Mouse (Mus musculus) heart, embryonic 14.5 days (tissue): ENCODE measurements at regions not wholly inside any gene's neighbourhood (a gene's known extent, or its start where the extent isn't known, plus 50 kb on each side); places are given as distances from the start of the nearest gene placed in this dataset.
A peak's percentile ranks its signal among the peaks of the same experiment; 100 is the strongest.

Source experiments
- ATAC-seq: fragments of 200-750 bp; cut with Nextera tagmentation; 2 replicates; pipeline ENCODE4 v1.8.0; 2017; ENCODE audit warnings: low read depth, moderate TSS enrichment; ENCODE audit not compliant: insufficient number of reproducible peaks, insufficient read depth, low FRiP score
- H3K27ac ChIP-seq, 2 experiments: fragments of 200-500 bp in 1 of 2; fragments of 300-500 bp in 1 of 2; sonication (generic) in 1 of 2; replicated peaks in 1 of 2; 2 replicates each; pipeline ENCODE4 v1.5.1; 2012 to 2014; ENCODE audit warnings: low read depth in 2 of 2, low read length in 2 of 2, control low read depth in 1 of 2, mild to moderate bottlenecking in 1 of 2, mixed read lengths in 1 of 2; ENCODE audit not compliant: control insufficient read depth in 1 of 2, insufficient read depth in 1 of 2
- H3K27me3 ChIP-seq: fragments of 300-500 bp; sonication (generic); 2 replicates; pipeline ENCODE4 v1.6.1; 2014; ENCODE audit warnings: mild to moderate bottlenecking, low read length, control low read depth; ENCODE audit not compliant: control insufficient read depth, insufficient read depth
- H3K36me3 ChIP-seq: fragments of 300-500 bp; sonication (generic); 2 replicates; pipeline ENCODE4 v1.6.1; 2014; ENCODE audit warnings: mild to moderate bottlenecking, control low read depth, low read length, mixed read lengths; ENCODE audit not compliant: control insufficient read depth, insufficient read depth
- H3K4me1 ChIP-seq, 2 experiments: fragments of 200-500 bp in 1 of 2; fragments of 300-500 bp in 1 of 2; sonication (generic) in 1 of 2; 2 replicates each; pipeline ENCODE4 v1.6.1; 2012 to 2014; ENCODE audit warnings: low read length in 2 of 2, control low read depth in 1 of 2, mixed read lengths in 1 of 2; ENCODE audit not compliant: control insufficient read depth in 2 of 2, insufficient read depth in 2 of 2
- H3K4me2 ChIP-seq: fragments of 300-500 bp; sonication (generic); 2 replicates; pipeline ENCODE4 v1.6.1; 2014; ENCODE audit warnings: mild to moderate bottlenecking, low read length
- H3K4me3 ChIP-seq, 2 experiments: fragments of 200-500 bp in 1 of 2; fragments of 300-500 bp in 1 of 2; sonication (generic) in 1 of 2; 2 replicates each; pipeline ENCODE4 v1.5.1; 2012 to 2014; ENCODE audit warnings: low read length in 2 of 2, mild to moderate bottlenecking in 2 of 2, control low read depth in 1 of 2, low read depth in 1 of 2, moderate library complexity in 1 of 2; ENCODE audit not compliant: control insufficient read depth in 1 of 2, insufficient read depth in 1 of 2
- H3K9ac ChIP-seq: fragments of 300-500 bp; sonication (generic); 2 replicates; pipeline ENCODE4 v1.6.1; 2014; ENCODE audit warnings: mild to moderate bottlenecking, low read length
- H3K9me3 ChIP-seq: fragments of 300-500 bp; sonication (generic); 2 replicates; pipeline ENCODE4 v1.6.1; 2016; ENCODE audit warnings: low read length, control low read depth; ENCODE audit not compliant: control insufficient read depth
- WGBS: fragments of 180-500 bp; shearing (Covaris S2); extraction: QIAGEN DNeasy Blood & Tissue Kit; methylation state at CpG from one replicate; pipeline ENCODE4 v1.1.7; 2014; 5-methylcytosine and 5-hydroxymethylcytosine counted together

DNA sequence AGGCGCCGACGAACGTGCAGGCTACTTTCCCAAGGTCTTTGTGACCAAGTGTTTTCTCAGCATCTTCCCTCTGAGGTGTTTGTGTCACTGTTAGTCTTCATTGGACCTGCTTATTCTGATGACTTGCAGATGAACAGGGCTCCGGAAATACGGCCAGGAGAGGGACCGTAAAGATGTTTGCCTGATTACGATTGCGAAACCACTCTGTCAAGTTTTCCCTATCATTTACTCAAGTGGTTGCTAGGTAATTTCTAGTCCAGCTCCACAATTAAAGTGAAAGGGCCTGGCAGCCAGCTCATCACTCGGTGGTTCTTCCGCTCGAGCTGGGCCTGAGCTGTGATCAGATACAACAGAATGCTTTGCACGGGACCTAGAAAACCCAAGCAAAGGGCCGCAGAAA is 185.5 kb downstream of the Csl start:
- no peak overlapping the region for H3K27ac ChIP-seq
- H3K4me1 ChIP-seq = peaks cover 4% of the 10 kb centered on the region in 2 experiments; a peak in 2 of 4 replicates
- no peaks in the 10 kb centered on the region for H3K36me3 ChIP-seq
- H3K4me2 ChIP-seq = no peak overlapping the region
- ATAC-seq = no peak
- no peaks in the 10 kb centered on the region for H3K27me3 ChIP-seq
- 39% methylated on average over 14 of the region's 14 CpGs for WGBS
- H3K4me3 ChIP-seq = no peak overlapping the region
- H3K9ac ChIP-seq = no peak overlapping the region
- no peaks in the 10 kb centered on the region for H3K9me3 ChIP-seq

DNA sequence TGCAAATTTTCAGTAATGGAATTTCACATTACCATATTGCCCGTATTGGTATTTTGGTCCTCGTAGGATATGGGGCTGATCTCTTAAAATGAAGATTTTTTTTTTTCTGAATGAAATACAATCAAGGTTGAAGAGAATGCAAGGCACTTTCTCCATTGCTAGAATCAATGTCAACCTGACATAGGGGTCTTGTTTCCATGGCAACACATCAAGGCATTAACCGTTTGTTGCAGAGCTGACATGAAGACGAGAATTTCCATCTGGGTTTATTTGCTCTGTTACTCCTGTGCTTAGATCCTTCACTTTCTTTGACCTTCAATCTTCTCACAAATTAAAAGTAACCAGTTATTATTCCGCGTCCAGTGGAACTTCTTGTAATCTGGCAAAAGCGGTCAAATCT is 184.2 kb downstream of the Csl start:
- no peak overlapping the region for H3K4me2 ChIP-seq
- H3K4me3 ChIP-seq = no peak overlapping the region
- no peaks in the 10 kb centered on the region for H3K36me3 ChIP-seq
- WGBS = 86% methylated on average over 7 of the region's 7 CpGs
- peaks cover 2 to 4% of the 10 kb centered on the region in 2 experiments; a peak in 1 of 4 replicates for H3K4me1 ChIP-seq
- H3K27me3 ChIP-seq = no peaks in the 10 kb centered on the region
- no peak for ATAC-seq
- no peaks in the 10 kb centered on the region for H3K9me3 ChIP-seq
- no peak overlapping the region for H3K9ac ChIP-seq
- H3K27ac ChIP-seq = no peak overlapping the region

GRCm38 (mm10) chr10:99576301-99576700 is 183.2 kb downstream of the Csl start:
- WGBS = 83% methylated on average over 5 of the region's 5 CpGs
- H3K9me3 ChIP-seq = no peaks in the 10 kb centered on the region
- H3K4me3 ChIP-seq = no peak overlapping the region
- H3K36me3 ChIP-seq = no peaks in the 10 kb centered on the region
- H3K27me3 ChIP-seq = no peaks in the 10 kb centered on the region
- no peak overlapping the region for H3K4me2 ChIP-seq
- peaks cover 2 to 4% of the 10 kb centered on the region in 2 experiments; a peak in 1 of 4 replicates for H3K4me1 ChIP-seq
- ATAC-seq = no peak
- no peak overlapping the region for H3K27ac ChIP-seq
- no peak overlapping the region for H3K9ac ChIP-seq

DNA sequence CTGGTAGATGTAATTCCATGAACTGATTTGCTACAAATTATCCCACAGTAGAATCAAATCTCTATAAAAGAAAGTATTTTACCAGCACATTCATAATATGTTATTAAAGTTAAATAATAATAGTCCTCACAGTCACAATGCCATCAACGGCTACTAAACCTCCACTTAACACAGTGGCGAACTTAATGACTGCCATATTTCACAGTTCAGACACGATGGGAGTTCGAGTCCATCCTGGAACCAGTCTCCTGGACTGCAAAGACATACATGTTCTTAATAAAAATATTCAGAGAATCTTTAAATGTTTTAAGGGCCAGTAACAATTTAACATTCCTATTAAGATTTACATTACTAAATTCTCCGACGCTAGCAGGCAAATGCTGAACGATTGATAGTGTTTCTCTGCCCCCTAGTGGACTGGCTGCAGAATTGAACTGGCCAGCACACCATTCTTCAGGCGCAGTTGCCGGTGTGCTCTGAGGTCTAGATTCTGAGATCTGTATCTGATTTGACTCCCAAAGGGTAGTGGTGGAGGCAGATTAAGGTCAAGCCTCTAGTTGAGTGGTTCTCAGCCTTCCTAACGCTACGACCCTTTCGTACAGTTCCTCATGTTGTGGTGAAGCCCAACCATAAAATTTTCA is 182.3 kb downstream of the Csl start:
- H3K27ac ChIP-seq = no peak overlapping the region
- ATAC-seq = no peak
- no peak overlapping the region for H3K9ac ChIP-seq
- no peaks in the 10 kb centered on the region for H3K9me3 ChIP-seq
- H3K27me3 ChIP-seq = no peaks in the 10 kb centered on the region
- no peak overlapping the region for H3K4me3 ChIP-seq
- WGBS = 32% methylated on average over 12 of the region's 12 CpGs
- H3K36me3 ChIP-seq = no peaks in the 10 kb centered on the region
- H3K4me2 ChIP-seq = 0 out of 2 replicates have a peak overlapping the region, but pooled peaks have one; percentile 21
- peaks cover 2 to 4% of the 10 kb centered on the region in 2 experiments; a peak in 1 of 4 replicates for H3K4me1 ChIP-seq

DNA sequence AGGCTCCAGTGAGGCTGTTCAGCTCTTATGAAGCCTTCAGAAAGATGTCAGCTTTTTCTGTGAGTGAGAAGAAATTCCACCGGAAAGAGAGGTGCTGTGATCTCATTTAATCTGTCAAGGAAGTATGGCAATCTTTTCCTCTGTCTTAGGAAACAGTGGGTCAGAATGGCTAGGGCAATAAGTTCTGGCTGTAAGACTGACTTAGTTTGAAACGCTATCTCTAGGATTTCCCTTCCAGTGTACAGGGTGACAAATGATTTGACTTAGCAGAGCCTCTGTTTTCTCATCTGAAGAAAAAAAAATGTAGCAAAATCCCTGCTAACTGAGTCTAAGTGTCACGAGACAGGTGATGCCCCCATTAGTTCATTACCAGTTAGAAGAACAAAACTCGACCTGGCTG is 181.1 kb downstream of the Csl start:
- H3K27ac ChIP-seq = no peak overlapping the region
- no peaks in the 10 kb centered on the region for H3K27me3 ChIP-seq
- ATAC-seq = no peak
- no peak overlapping the region for H3K9ac ChIP-seq
- H3K4me2 ChIP-seq = no peak overlapping the region
- WGBS = 44% methylated on average over 4 of the region's 4 CpGs
- H3K36me3 ChIP-seq = no peaks in the 10 kb centered on the region
- H3K9me3 ChIP-seq = no peaks in the 10 kb centered on the region
- H3K4me1 ChIP-seq = peaks cover 2 to 4% of the 10 kb centered on the region in 2 experiments; a peak in 1 of 4 replicates
- no peak overlapping the region for H3K4me3 ChIP-seq

GRCm38 (mm10) chr10:99580191-99580590 is 179.3 kb downstream of the Csl start:
- ATAC-seq = no peak
- Histone ChIP-seq H3K4me1 (no peaks in the 10 kb centered on the region), H3K9me3 (no peaks in the 10 kb centered on the region), H3K4me3 (no peak overlapping the region), H3K4me2 (no peak overlapping the region), H3K36me3 (no peaks in the 10 kb centered on the region), H3K27ac (no peak overlapping the region), H3K9ac (no peak overlapping the region), H3K27me3 (no peaks in the 10 kb centered on the region)
- 18% methylated on average over 8 of the region's 8 CpGs for WGBS

- ATAC-seq = no peak
- WGBS = 73% methylated on average over 8 of the region's 8 CpGs
- Histone ChIP-seq H3K4me3 (no peak overlapping the region), H3K36me3 (no peaks in the 10 kb centered on the region), H3K27ac (no peak overlapping the region), H3K9ac (no peak overlapping the region), H3K4me2 (no peak overlapping the region), H3K27me3 (no peaks in the 10 kb centered on the region), H3K4me1 (no peaks in the 10 kb centered on the region), H3K9me3 (no peaks in the 10 kb centered on the region)
These were observed 178.4 kb downstream of the Csl start for GRCm38 (mm10) chr10:99581074-99581473.

DNA sequence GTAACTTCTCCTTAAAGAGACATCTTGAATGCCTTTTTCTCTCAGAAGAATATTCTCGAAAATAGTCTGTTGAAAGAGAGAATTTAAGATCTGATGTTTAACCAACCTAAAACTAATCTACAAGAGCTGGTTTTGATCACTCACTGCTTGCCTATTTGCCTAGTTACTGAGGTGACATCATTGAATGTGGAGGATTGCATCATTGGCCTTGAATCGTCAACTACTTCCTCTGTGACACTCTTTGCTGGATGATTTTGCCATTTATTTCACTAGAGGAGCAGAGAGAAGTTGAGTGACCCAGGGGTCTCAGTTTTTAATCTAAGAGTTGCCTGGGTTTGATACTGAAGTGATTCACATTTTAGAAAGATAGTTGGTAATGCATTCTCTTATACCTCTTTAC is 174.6 kb downstream of the Csl start:
- Histone ChIP-seq H3K36me3 (no peaks in the 10 kb centered on the region), H3K27ac (no peak overlapping the region), H3K27me3 (no peaks in the 10 kb centered on the region), H3K4me3 (no peak overlapping the region), H3K4me2 (no peak overlapping the region), H3K4me1 (no peaks in the 10 kb centered on the region), H3K9ac (no peak overlapping the region), H3K9me3 (no peaks in the 10 kb centered on the region)
- 60% methylated on average over 2 of the region's 2 CpGs for WGBS
- no peak for ATAC-seq
